Mouse (Mus musculus): ENCODE measurements around the gene Sult2b1. TPM values are rescaled to one million over a fixed set of nuclear protein-coding genes. Genes with fewer than 3 reads are reported as not detected.

Gene Sult2b1
- polyA plus RNA-seq, 1 experiment from 2014 or later = 0.70 TPM

DNA sequence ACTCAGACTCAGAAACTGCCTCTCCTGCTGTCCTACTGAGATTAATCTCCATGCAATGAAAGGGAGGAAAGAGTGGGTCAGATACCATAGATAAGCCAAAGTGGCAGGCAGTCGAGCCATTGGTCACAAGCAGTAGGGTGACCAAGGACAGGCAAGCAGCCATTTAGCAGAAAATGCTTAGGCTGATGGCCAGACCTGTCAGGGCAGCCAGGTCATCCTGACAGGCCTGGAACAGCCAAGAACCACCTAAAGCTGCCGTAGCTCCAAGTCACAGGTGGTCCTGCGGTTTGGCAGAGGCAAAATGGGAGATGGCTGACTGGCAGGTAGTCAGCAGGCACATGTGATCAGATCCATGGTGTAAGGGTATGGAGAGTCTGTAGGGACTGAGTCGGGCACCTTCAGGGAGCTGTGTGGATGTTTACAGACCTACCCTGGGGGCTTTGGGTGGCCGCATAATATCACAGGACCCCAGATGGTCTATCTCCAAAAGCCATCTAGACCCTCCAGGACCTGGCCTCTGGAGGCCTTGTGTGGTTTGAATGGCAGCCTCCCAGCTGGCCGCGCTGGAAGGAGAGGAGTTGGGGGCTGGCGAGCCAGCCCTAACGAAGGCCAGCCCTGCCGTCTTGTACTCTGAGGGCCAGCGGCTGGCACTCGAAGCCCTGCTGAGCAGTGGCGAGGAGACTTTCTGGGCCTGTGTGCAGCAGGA, 62.7 kb downstream of the Sult2b1 start:
- Histone ChIP-seq H3K4me2 (no peak overlapping the region), H3K27ac (ENCODE audit: low read depth, low read length) (peak overlapping the region; percentile 8; the same call in 1 of the 2 replicates), H3K36me3 (ENCODE audit: control insufficient read depth, insufficient read depth, low read length) (peaks cover 60% of the 10 kb centered on the region), H3K4me1 (replicated peaks; ENCODE audit: control insufficient read depth, insufficient read depth, low read length) (peaks cover 17% of the 10 kb centered on the region), H3K27me3 (replicated peaks; ENCODE audit: control insufficient read depth, insufficient read depth, low read length) (no peaks in the 10 kb centered on the region), H3K4me3 (ENCODE audit: low read depth, low read length) (no peak overlapping the region), H3K9me3 (ENCODE audit: control insufficient read depth, low read length) (no peaks in the 10 kb centered on the region), H3K9ac (ENCODE audit: low read depth, low read length) (no peak overlapping the region)
- WGBS = 66% methylated on average over 13 of the region's 13 CpGs
- ATAC-seq (replicated peaks; ENCODE audit: low FRiP score) = no peak
- DNase-seq (ENCODE audit: low spot score) = no peak

DNA sequence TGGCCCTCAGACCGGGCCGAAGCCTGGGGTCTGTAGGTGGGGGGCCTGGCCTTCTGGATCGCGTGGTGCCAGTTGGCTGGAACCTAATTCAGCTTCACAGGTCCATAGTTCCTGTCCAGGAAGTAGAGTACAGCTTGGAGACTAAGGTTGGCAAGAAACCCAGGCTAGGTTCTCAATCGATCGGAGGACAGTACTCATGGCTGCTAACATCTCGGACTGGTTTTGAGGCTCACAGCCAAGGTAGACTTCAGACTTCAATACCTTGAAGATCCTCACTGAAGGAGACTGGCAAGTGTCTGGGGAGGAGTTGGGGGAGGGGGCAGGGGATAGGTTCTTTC, 63.3 kb downstream of the Sult2b1 start:
- no peak for DNase-seq (ENCODE audit: low spot score)
- peaks cover 23% of the 10 kb centered on the region for H3K4me1 ChIP-seq (replicated peaks; ENCODE audit: control insufficient read depth, insufficient read depth, low read length)
- no peak overlapping the region for H3K27ac ChIP-seq (ENCODE audit: low read depth, low read length)
- no peak overlapping the region for H3K4me3 ChIP-seq (ENCODE audit: low read depth, low read length)
- 0 out of 2 replicates have a peak overlapping the region, but pooled peaks have one; percentile 4 for H3K4me2 ChIP-seq
- ATAC-seq (replicated peaks; ENCODE audit: low FRiP score) = no peak
- WGBS = 78% methylated on average over 7 of the region's 7 CpGs
- H3K9me3 ChIP-seq (ENCODE audit: control insufficient read depth, low read length) = no peaks in the 10 kb centered on the region
- peaks cover 56% of the 10 kb centered on the region for H3K36me3 ChIP-seq (ENCODE audit: control insufficient read depth, insufficient read depth, low read length)
- no peaks in the 10 kb centered on the region for H3K27me3 ChIP-seq (replicated peaks; ENCODE audit: control insufficient read depth, insufficient read depth, low read length)
- no peak overlapping the region for H3K9ac ChIP-seq (ENCODE audit: low read depth, low read length)

DNA sequence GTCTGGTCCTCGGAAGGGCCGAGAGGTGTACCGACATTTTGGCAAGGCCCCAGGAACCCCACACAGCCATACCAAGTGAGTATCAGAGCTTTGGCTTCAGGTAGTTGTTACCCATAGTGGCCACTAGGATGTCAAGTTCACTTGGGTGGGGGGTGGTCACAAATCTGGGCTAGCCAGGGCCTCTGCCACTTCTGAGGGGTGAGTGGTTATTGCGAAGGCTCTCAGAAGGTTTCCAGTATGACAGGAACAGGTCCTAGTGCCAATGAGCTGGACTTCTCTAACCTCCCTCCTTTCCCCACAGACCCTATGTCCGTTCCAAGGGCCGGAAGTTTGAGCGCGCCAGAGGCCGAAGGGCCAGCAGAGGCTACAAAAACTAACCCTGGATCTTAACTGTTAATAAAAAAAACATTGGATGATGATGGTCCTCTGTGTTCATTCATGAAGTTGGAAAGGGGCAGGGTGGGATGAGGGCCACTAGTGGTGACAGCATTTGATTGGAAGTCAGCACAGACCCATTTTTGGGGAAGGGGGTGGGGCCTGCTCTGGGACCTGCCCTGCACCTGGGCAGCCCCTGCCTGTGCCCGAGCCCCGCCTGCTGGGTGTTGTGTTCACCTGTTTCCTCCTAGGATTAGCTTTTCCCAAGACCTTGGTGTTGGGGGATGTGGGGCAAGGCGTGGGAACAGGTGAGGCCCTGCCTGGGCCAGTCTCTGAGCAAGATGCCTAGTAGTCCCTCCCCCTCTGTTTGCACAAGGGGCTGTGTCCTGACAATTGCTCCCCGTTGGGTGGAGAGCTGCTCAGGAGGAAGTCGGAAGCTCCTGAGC, 63.8 kb downstream of the Sult2b1 start, which contains the start of gene Fam83e:
Gene Fam83e (plus strand): TSS at position 800 of the 821 bp plus-strand sequence.
- Histone ChIP-seq H3K27ac (ENCODE audit: low read depth, low read length) (peak within 1 kb of the TSS; percentile 8; the same call in 1 of the 2 replicates), H3K27me3 (replicated peaks; ENCODE audit: control insufficient read depth, insufficient read depth, low read length) (no peaks in the 10 kb centered on the region), H3K4me3 (ENCODE audit: low read depth, low read length) (peak within 1 kb of the TSS; percentile 71), H3K9ac (ENCODE audit: low read depth, low read length) (no peak within 1 kb of the TSS), H3K4me2 (peak within 1 kb of the TSS; percentile 86), H3K9me3 (ENCODE audit: control insufficient read depth, low read length) (no peaks in the 10 kb centered on the region), H3K36me3 (ENCODE audit: control insufficient read depth, insufficient read depth, low read length) (peaks cover 53% of the 10 kb centered on the region), H3K4me1 (replicated peaks; ENCODE audit: control insufficient read depth, insufficient read depth, low read length) (peaks cover 29% of the 10 kb centered on the region)
- 82% methylated on average over 14 of the region's 14 CpGs for WGBS
- DNase-seq (ENCODE audit: low spot score) (no peak), ATAC-seq (replicated peaks; ENCODE audit: low FRiP score) (no peak)

DNA sequence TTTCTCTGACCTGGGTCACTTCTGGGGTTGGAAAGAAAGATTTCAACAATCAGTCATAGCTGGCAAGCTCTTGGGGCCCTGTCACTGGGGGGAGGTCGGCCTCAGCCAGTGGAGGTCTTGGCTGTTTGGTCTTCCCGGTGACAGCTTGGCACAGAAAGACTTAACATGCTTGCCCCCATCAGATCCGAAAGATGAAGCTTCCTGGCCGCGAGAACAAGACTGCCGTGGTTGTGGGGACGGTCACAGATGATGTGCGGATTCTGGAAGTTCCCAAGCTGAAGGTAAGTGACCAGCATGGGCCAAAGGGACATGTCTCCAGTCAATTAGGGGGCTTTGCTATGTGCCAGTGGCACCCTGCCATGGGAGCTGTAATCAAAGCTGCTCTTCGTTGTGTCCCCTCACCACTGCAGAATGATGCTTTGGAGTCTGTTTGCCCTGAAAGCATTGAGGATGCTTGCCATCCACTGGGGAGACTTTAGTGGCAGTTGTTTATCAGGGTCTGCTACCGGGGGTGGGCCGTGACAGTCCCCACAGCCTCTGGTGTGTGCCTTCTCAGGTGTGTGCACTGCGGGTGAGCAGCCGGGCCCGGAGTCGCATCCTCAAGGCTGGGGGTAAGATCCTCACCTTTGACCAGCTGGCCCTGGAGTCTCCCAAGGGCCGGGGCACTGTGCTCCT, 64.6 kb downstream of the Sult2b1 start:
- ATAC-seq (replicated peaks; ENCODE audit: low FRiP score) (no peak), DNase-seq (ENCODE audit: low spot score) (no peak)
- peaks cover 46% of the 10 kb centered on the region for H3K36me3 ChIP-seq (ENCODE audit: control insufficient read depth, insufficient read depth, low read length)
- peak overlapping the region; percentile 71 for H3K4me3 ChIP-seq (ENCODE audit: low read depth, low read length)
- WGBS = 89% methylated on average over 15 of the region's 16 CpGs
- no peaks in the 10 kb centered on the region for H3K9me3 ChIP-seq (ENCODE audit: control insufficient read depth, low read length)
- H3K9ac ChIP-seq (ENCODE audit: low read depth, low read length) = peak overlapping the region; percentile 95
- peak overlapping the region; percentile 86 for H3K4me2 ChIP-seq
- H3K4me1 ChIP-seq (replicated peaks; ENCODE audit: control insufficient read depth, insufficient read depth, low read length) = peaks cover 32% of the 10 kb centered on the region
- H3K27me3 ChIP-seq (replicated peaks; ENCODE audit: control insufficient read depth, insufficient read depth, low read length) = no peaks in the 10 kb centered on the region
- no peak overlapping the region; the same call in 1 of the 2 replicates for H3K27ac ChIP-seq (ENCODE audit: low read depth, low read length)

DNA sequence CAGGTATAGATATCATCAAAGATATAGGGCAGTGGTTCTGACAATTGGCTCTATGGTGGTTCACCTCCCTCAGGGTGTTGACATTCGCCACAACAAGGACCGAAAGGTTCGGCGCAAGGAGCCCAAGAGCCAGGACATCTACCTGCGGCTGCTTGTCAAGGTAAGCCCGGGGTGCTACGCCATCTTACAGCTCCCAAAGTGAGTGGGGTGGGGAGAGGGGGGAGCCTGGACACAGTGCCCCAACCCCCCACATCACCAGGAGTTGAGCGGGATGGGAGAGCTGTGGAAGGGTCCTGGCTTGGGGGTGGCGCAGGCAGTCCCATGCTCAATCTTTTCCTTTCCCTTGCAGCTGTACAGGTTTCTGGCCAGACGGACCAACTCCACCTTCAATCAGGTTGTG, 65.3 kb downstream of the Sult2b1 start:
- peak overlapping the region; percentile 86 for H3K4me2 ChIP-seq
- H3K4me3 ChIP-seq (ENCODE audit: low read depth, low read length) = peak overlapping the region; percentile 71
- WGBS = 63% methylated on average over 10 of the region's 10 CpGs
- H3K4me1 ChIP-seq (replicated peaks; ENCODE audit: control insufficient read depth, insufficient read depth, low read length) = peaks cover 37% of the 10 kb centered on the region
- H3K36me3 ChIP-seq (ENCODE audit: control insufficient read depth, insufficient read depth, low read length) = peaks cover 39% of the 10 kb centered on the region
- no peaks in the 10 kb centered on the region for H3K9me3 ChIP-seq (ENCODE audit: control insufficient read depth, low read length)
- H3K9ac ChIP-seq (ENCODE audit: low read depth, low read length) = peak overlapping the region; percentile 95
- H3K27ac ChIP-seq (ENCODE audit: low read depth, low read length) = peak overlapping the region; percentile 75
- ATAC-seq (replicated peaks; ENCODE audit: low FRiP score) (no peak), DNase-seq (ENCODE audit: low spot score) (no peak)
- no peaks in the 10 kb centered on the region for H3K27me3 ChIP-seq (replicated peaks; ENCODE audit: control insufficient read depth, insufficient read depth, low read length)

DNA sequence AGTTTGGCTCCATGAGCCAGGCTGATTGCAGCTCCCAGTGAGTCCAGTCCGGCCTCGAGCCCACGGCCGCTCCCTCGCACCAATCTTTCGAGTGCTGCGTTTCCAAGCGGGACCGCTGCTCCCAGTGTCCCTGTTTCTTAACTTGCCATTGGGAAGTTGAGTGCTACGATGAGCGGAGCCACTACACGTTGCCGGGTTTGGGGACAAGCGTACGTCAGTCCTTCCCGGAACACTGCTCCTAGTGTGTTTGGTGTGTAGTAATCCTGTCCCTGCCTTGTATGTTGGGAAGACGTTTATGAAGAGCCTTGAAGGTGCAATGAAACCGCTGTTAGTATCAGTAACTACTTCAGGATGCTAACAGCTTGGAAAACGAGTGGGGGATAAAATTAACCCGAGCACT, 66.1 kb downstream of the Sult2b1 start:
- peaks cover 33% of the 10 kb centered on the region for H3K36me3 ChIP-seq (ENCODE audit: control insufficient read depth, insufficient read depth, low read length)
- H3K4me1 ChIP-seq (replicated peaks; ENCODE audit: control insufficient read depth, insufficient read depth, low read length) = peaks cover 40% of the 10 kb centered on the region
- WGBS = under 1% methylated on average over 20 of the region's 20 CpGs
- DNase-seq (ENCODE audit: low spot score) = no peak
- peak overlapping the region; percentile 75 for H3K27ac ChIP-seq (ENCODE audit: low read depth, low read length)
- H3K4me3 ChIP-seq (ENCODE audit: low read depth, low read length) = peak overlapping the region; percentile 71
- H3K27me3 ChIP-seq (replicated peaks; ENCODE audit: control insufficient read depth, insufficient read depth, low read length) = no peaks in the 10 kb centered on the region
- peak overlapping the region; percentile 86 for H3K4me2 ChIP-seq
- no peak for ATAC-seq (replicated peaks; ENCODE audit: low FRiP score)
- peak overlapping the region; percentile 95 for H3K9ac ChIP-seq (ENCODE audit: low read depth, low read length)
- H3K9me3 ChIP-seq (ENCODE audit: control insufficient read depth, low read length) = no peaks in the 10 kb centered on the region

DNA sequence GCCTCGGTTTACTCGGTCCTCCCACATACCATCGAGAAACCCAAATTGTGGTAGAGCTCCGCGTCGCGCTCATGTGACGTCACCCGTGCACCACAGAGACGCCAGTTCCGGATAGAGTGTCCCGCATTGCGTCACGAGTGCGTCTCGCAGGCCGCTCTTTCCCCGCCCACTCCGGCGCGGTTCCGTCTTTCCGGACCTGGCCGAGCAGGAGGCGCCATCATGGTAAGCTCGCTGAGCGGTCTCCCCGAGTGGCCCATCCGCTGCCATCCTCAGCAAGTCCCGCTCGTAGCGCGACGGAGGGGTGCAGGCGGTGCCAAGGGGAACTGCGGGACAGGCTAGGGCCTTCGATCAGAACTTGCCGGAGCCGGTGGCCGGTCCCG, 66.6 kb downstream of the Sult2b1 start, which contains the start of gene Sphk2:
Gene Sphk2 (minus strand): TSS at position 85 of the 380 bp plus-strand sequence.
- H3K27ac ChIP-seq (ENCODE audit: low read depth, low read length) = peak within 1 kb of the TSS; percentile 86
- peak within 1 kb of the TSS; percentile 71 for H3K4me3 ChIP-seq (ENCODE audit: low read depth, low read length)
- H3K4me1 ChIP-seq (replicated peaks; ENCODE audit: control insufficient read depth, insufficient read depth, low read length) = peaks cover 40% of the 10 kb centered on the region
- peak; percentile 98 for DNase-seq (ENCODE audit: low spot score)
- H3K4me2 ChIP-seq = peak within 1 kb of the TSS; percentile 95
- peak within 1 kb of the TSS; percentile 95 for H3K9ac ChIP-seq (ENCODE audit: low read depth, low read length)
- no peaks in the 10 kb centered on the region for H3K9me3 ChIP-seq (ENCODE audit: control insufficient read depth, low read length)
- ATAC-seq (replicated peaks; ENCODE audit: low FRiP score) = peak; percentile 69
- under 1% methylated on average over 41 of the region's 41 CpGs for WGBS
- H3K36me3 ChIP-seq (ENCODE audit: control insufficient read depth, insufficient read depth, low read length) = peaks cover 38% of the 10 kb centered on the region
- no peaks in the 10 kb centered on the region for H3K27me3 ChIP-seq (replicated peaks; ENCODE audit: control insufficient read depth, insufficient read depth, low read length)
